Mouse (Mus musculus) kidney, embryonic 15.5 days (tissue): ENCODE data around the gene Wdr35. TPM values are rescaled to one million over a fixed set of nuclear protein-coding genes. Genes with fewer than 3 reads are reported as not detected.
A peak's percentile ranks its signal among the peaks of the same experiment; 100 is the strongest.
"Not testable (repeated sequence)": the region's sequence is repeated elsewhere in the genome, so short reads cannot be mapped to it uniquely, and the experiment has no call there.

Source experiments
- ATAC-seq: fragments of 200-750 bp; cut with Nextera tagmentation; replicated peaks from 2 replicates; pipeline ENCODE4 v1.8.0; 2017; ENCODE audit warnings: moderate TSS enrichment; ENCODE audit not compliant: low FRiP score
- H3K27ac ChIP-seq: fragments of 300-500 bp; sonication (generic); 2 replicates; pipeline ENCODE4 v1.5.1; 2015; ENCODE audit warnings: mild to moderate bottlenecking, inconsistent platforms
- H3K27me3 ChIP-seq: fragments of 300-500 bp; sonication (generic); 2 replicates; pipeline ENCODE4 v1.6.1; 2015; ENCODE audit warnings: inconsistent platforms
- H3K36me3 ChIP-seq: fragments of 300-500 bp; sonication (generic); 2 replicates; pipeline ENCODE4 v1.6.1; 2015; ENCODE audit warnings: inconsistent platforms
- H3K4me1 ChIP-seq: fragments of 300-500 bp; sonication (generic); 2 replicates; pipeline ENCODE4 v1.6.1; 2015; ENCODE audit warnings: inconsistent platforms
- H3K4me2 ChIP-seq: fragments of 300-500 bp; sonication (generic); 2 replicates; pipeline ENCODE4 v1.6.1; 2015; ENCODE audit warnings: moderate library complexity, mild to moderate bottlenecking, inconsistent platforms
- H3K4me3 ChIP-seq: fragments of 300-500 bp; sonication (generic); replicated peaks from 2 replicates; pipeline ENCODE4 v1.5.1; 2015; ENCODE audit warnings: mild to moderate bottlenecking, inconsistent platforms
- H3K9ac ChIP-seq: fragments of 300-500 bp; sonication (generic); 2 replicates; pipeline ENCODE4 v1.6.1; 2015; ENCODE audit warnings: mild to moderate bottlenecking, inconsistent platforms
- H3K9me3 ChIP-seq: fragments of 300-500 bp; sonication (generic); replicated peaks from 2 replicates; pipeline ENCODE4 v1.6.1; 2016; ENCODE audit warnings: inconsistent platforms
- WGBS: fragments of 180-500 bp; shearing (Covaris S2); methylation state at CpG from one replicate; pipeline ENCODE4 v1.1.7; 2015; ENCODE audit warnings: mixed read lengths; 5-methylcytosine and 5-hydroxymethylcytosine counted together
- polyA plus RNA-seq: library from polyadenylated mRNA; unstranded; fragments of >200 nt; fragmentation: Nextera tagmentation; extraction: Ambion mirVana; gene quantifications from 2 replicates; pipeline ENCODE4 v1.2.1, GENCODE M21; 2015

Wdr35 gene
- polyA plus RNA-seq, 1 experiment from 2014 or later: 19.5 TPM

- peaks cover 24% of the 10 kb centered on the region; the same call in 1 of the 2 replicates for H3K36me3 ChIP-seq
- H3K4me2 ChIP-seq: no peak overlapping the region
- no peak overlapping the region for H3K9ac ChIP-seq
- H3K4me3 ChIP-seq: no peak overlapping the region
- 96% methylated on average over 9 of the region's 9 CpGs for WGBS
- H3K4me1 ChIP-seq: no peaks in the 10 kb centered on the region
- no peaks in the 10 kb centered on the region for H3K27me3 ChIP-seq
- no peak for ATAC-seq
- H3K27ac ChIP-seq: no peak overlapping the region
- no peaks in the 10 kb centered on the region for H3K9me3 ChIP-seq
Measured at GRCm38 (mm10) chr12:9016376-9016775, 42.7 kb downstream of the Wdr35 start.

- Histone ChIP-seq H3K4me2 (no peak overlapping the region), H3K4me1 (peaks cover 4% of the 10 kb centered on the region; the same call in 1 of the 2 replicates), H3K9me3 (no peaks in the 10 kb centered on the region), H3K9ac (no peak overlapping the region), H3K4me3 (no peak overlapping the region), H3K27ac (no peak overlapping the region), H3K27me3 (no peaks in the 10 kb centered on the region), H3K36me3 (peaks cover 19% of the 10 kb centered on the region; the same call in 1 of the 2 replicates)
- ATAC-seq: no peak
- 92% methylated on average over 8 of the region's 8 CpGs for WGBS
Measured at GRCm38 (mm10) chr12:9020431-9020830, 46.7 kb downstream of the Wdr35 start.

- ATAC-seq: no peak
- no peak overlapping the region for H3K4me3 ChIP-seq
- no peak overlapping the region for H3K4me2 ChIP-seq
- no peaks in the 10 kb centered on the region for H3K27me3 ChIP-seq
- peaks cover 19% of the 10 kb centered on the region; the same call in 1 of the 2 replicates for H3K36me3 ChIP-seq
- no peak overlapping the region for H3K9ac ChIP-seq
- no peaks in the 10 kb centered on the region for H3K9me3 ChIP-seq
- 49% methylated on average over 3 of the region's 3 CpGs for whole genome bisulfite sequencing
- H3K4me1 ChIP-seq: peaks cover 4% of the 10 kb centered on the region; the same call in 1 of the 2 replicates
- H3K27ac ChIP-seq: no peak overlapping the region
Measured at GRCm38 (mm10) chr12:9020986-9021385, 47.3 kb downstream of the Wdr35 start.

- Histone ChIP-seq H3K27ac (no peak overlapping the region), H3K27me3 (no peaks in the 10 kb centered on the region), H3K4me1 (peaks cover 4% of the 10 kb centered on the region; the same call in 1 of the 2 replicates), H3K36me3 (peaks cover 16% of the 10 kb centered on the region; the same call in 1 of the 2 replicates), H3K4me2 (no peak overlapping the region), H3K9me3 (no peaks in the 10 kb centered on the region), H3K4me3 (no peak overlapping the region), H3K9ac (no peak overlapping the region)
- 40% methylated on average over 4 of the region's 4 CpGs for WGBS
- ATAC-seq: no peak
Measured at GRCm38 (mm10) chr12:9023031-9023430, 49.3 kb downstream of the Wdr35 start.

GRCm38 (mm10) chr12:9024071-9024470 is 50.4 kb downstream of the Wdr35 start:
- H3K4me1 ChIP-seq: peaks cover 4% of the 10 kb centered on the region; the same call in 1 of the 2 replicates
- no peak for ATAC-seq
- H3K4me3 ChIP-seq: no peak overlapping the region
- H3K36me3 ChIP-seq: peaks cover 13% of the 10 kb centered on the region; the same call in 1 of the 2 replicates
- H3K27me3 ChIP-seq: no peaks in the 10 kb centered on the region
- no peak overlapping the region for H3K4me2 ChIP-seq
- H3K9me3 ChIP-seq: no peaks in the 10 kb centered on the region
- H3K27ac ChIP-seq: no peak overlapping the region
- WGBS: 94% methylated on average over 14 of the region's 14 CpGs
- no peak overlapping the region for H3K9ac ChIP-seq

GRCm38 (mm10) chr12:9024736-9025135 is 51.0 kb downstream of the Wdr35 start:
- WGBS: 89% methylated on average over 13 of the region's 13 CpGs
- no peak for ATAC-seq
- Histone ChIP-seq H3K4me2 (no peak overlapping the region), H3K27me3 (no peaks in the 10 kb centered on the region), H3K36me3 (peaks cover 10% of the 10 kb centered on the region; the same call in 1 of the 2 replicates), H3K27ac (no peak overlapping the region), H3K9me3 (no peaks in the 10 kb centered on the region), H3K4me3 (no peak overlapping the region), H3K9ac (no peak overlapping the region), H3K4me1 (peaks cover 4% of the 10 kb centered on the region; the same call in 1 of the 2 replicates)

GRCm38 (mm10) chr12:9026843-9027242 is 53.2 kb downstream of the Wdr35 start:
- Histone ChIP-seq H3K4me2 (no peak overlapping the region), H3K4me3 (no peak overlapping the region), H3K27me3 (no peaks in the 10 kb centered on the region), H3K4me1 (peaks cover 7% of the 10 kb centered on the region), H3K9ac (no peak overlapping the region), H3K27ac (no peak overlapping the region), H3K36me3 (peaks cover 10% of the 10 kb centered on the region; the same call in 1 of the 2 replicates), H3K9me3 (no peaks in the 10 kb centered on the region)
- no peak for ATAC-seq

GRCm38 (mm10) chr12:9028816-9029215 is 55.1 kb downstream of the Wdr35 start:
- peaks cover 10% of the 10 kb centered on the region; the same call in 1 of the 2 replicates for H3K36me3 ChIP-seq
- not testable (repeated sequence) for H3K4me2 ChIP-seq, H3K27ac ChIP-seq, H3K4me1 ChIP-seq, ATAC-seq, H3K27me3 ChIP-seq, H3K9ac ChIP-seq, H3K9me3 ChIP-seq, H3K4me3 ChIP-seq
- 94% methylated on average over 7 of the region's 7 CpGs for WGBS

GRCm38 (mm10) chr12:9029506-9029887 is 55.8 kb downstream of the Wdr35 start:
- H3K9me3 ChIP-seq: no peaks in the 10 kb centered on the region
- peak; percentile 43 for ATAC-seq
- peak overlapping the region; percentile 70 for H3K4me2 ChIP-seq
- peaks cover 7% of the 10 kb centered on the region for H3K4me1 ChIP-seq
- H3K27ac ChIP-seq: peak overlapping the region; percentile 100
- 0 out of 2 replicates have a peak overlapping the region, but pooled peaks have one; percentile 84 for H3K9ac ChIP-seq
- H3K4me3 ChIP-seq: peak overlapping the region; percentile 66
- H3K27me3 ChIP-seq: no peaks in the 10 kb centered on the region
- 52% methylated on average over 4 of the region's 4 CpGs for WGBS
- peaks cover 10% of the 10 kb centered on the region; the same call in 1 of the 2 replicates for H3K36me3 ChIP-seq

- Histone ChIP-seq H3K36me3 (peaks cover 10% of the 10 kb centered on the region; the same call in 1 of the 2 replicates), H3K4me3 (peak within 1 kb of the TSS; percentile 66), H3K9me3 (no peaks in the 10 kb centered on the region), H3K27ac (peak within 1 kb of the TSS; percentile 100), H3K4me2 (peak within 1 kb of the TSS; percentile 70), H3K27me3 (no peaks in the 10 kb centered on the region), H3K9ac (peak within 1 kb of the TSS; percentile 84), H3K4me1 (peaks cover 7% of the 10 kb centered on the region)
- WGBS: under 1% methylated on average over 69 of the region's 69 CpGs
- ATAC-seq: peak; percentile 97
Measured at GRCm38 (mm10) chr12:9029888-9030723, 56.4 kb downstream of the Wdr35 start, which contains the start of gene Ttc32. Gene Ttc32, plus strand, starts transcription at chr12:9029997.

GRCm38 (mm10) chr12:9031166-9031565 is 57.5 kb downstream of the Wdr35 start:
- 45% methylated on average over 8 of the region's 8 CpGs for WGBS
- peak overlapping the region; percentile 66 for H3K4me3 ChIP-seq
- ATAC-seq: no peak

GRCm38 (mm10) chr12:9033140-9033539 is 59.4 kb downstream of the Wdr35 start:
- ATAC-seq: no peak
- no peak overlapping the region for H3K27ac ChIP-seq
- no peak overlapping the region for H3K4me2 ChIP-seq
- H3K9me3 ChIP-seq: no peaks in the 10 kb centered on the region
- no peak overlapping the region for H3K9ac ChIP-seq
- H3K4me3 ChIP-seq: no peak overlapping the region
- H3K4me1 ChIP-seq: peaks cover 7% of the 10 kb centered on the region
- H3K27me3 ChIP-seq: no peaks in the 10 kb centered on the region
- peaks cover 8% of the 10 kb centered on the region; the same call in 1 of the 2 replicates for H3K36me3 ChIP-seq

More at GRCm38 (mm10) chr12:9031166-9031565, 57.5 kb downstream of the Wdr35 start:
- peaks cover 7% of the 10 kb centered on the region for H3K4me1 ChIP-seq
- H3K27ac ChIP-seq: 0 out of 2 replicates have a peak overlapping the region, but pooled peaks have one; percentile 100
- H3K9me3 ChIP-seq: no peaks in the 10 kb centered on the region
- peaks cover 10% of the 10 kb centered on the region; the same call in 1 of the 2 replicates for H3K36me3 ChIP-seq
- peak overlapping the region; percentile 70 for H3K4me2 ChIP-seq
- peak overlapping the region; percentile 84; the same call in 1 of the 2 replicates for H3K9ac ChIP-seq
- no peaks in the 10 kb centered on the region for H3K27me3 ChIP-seq
